Mouse (Mus musculus) spleen, adult 2 months (tissue): Measurements from ENCODE around the gene Gm826.

ENCODE experiments used
- CTCF ChIP-seq: fragments of 200-500 bp; IDR thresholded peaks from 2 replicates; pipeline ENCODE4 v1.5.1; 2011; ENCODE audit warnings: mild to moderate bottlenecking, inconsistent platforms; ENCODE audit not compliant: insufficient read depth, insufficient read length, insufficient replicate concordance; ENCODE audit errors: extremely low read depth
- POLR2A ChIP-seq: fragments of 200-500 bp; IDR thresholded peaks from 2 replicates; pipeline ENCODE4 v1.6.1; 2011; ENCODE audit warnings: low read depth, low read length, inconsistent platforms

GRCm38 (mm10) chr2:160327167-160327566 is 6.8 kb downstream of the Gm826 start:
- TF ChIP-seq POLR2A (no peak), CTCF (no peak)
